Mouse (Mus musculus) hindbrain, postnatal 0 days (tissue): ENCODE measurements around the gene Pde7b. TPM values are rescaled to one million over a fixed set of nuclear protein-coding genes. Genes with fewer than 3 reads are reported as not detected.

Source experiments
- ATAC-seq: fragments of 200-750 bp; cut with Nextera tagmentation; 2 replicates; pipeline ENCODE4 v1.8.0; 2017; ENCODE audit warnings: mild to moderate bottlenecking, moderate TSS enrichment, moderate library complexity
- DNase-seq: peaks from one replicate; pipeline ENCODE4 v3.0.0-alpha.2; 2015; ENCODE audit warnings: low spot score
- H3K27ac ChIP-seq: fragments of 300-500 bp; sonication (generic); 2 replicates; pipeline ENCODE4 v1.5.1; 2014; ENCODE audit warnings: mild to moderate bottlenecking
- H3K27me3 ChIP-seq: fragments of 300-500 bp; sonication (generic); 2 replicates; pipeline ENCODE4 v1.6.1; 2014; ENCODE audit warnings: low read length, mixed read lengths; ENCODE audit not compliant: insufficient read depth
- H3K36me3 ChIP-seq: fragments of 300-500 bp; sonication (generic); 2 replicates; pipeline ENCODE4 v1.6.1; 2014; ENCODE audit warnings: low read length, mixed read lengths; ENCODE audit not compliant: insufficient read depth
- H3K4me1 ChIP-seq: fragments of 300-500 bp; sonication (generic); 2 replicates; pipeline ENCODE4 v1.6.1; 2014; ENCODE audit warnings: antibody characterized with exemption, low read length, mixed read lengths; ENCODE audit not compliant: insufficient read depth
- H3K4me2 ChIP-seq: fragments of 300-500 bp; sonication (generic); 2 replicates; pipeline ENCODE4 v1.6.1; 2014; ENCODE audit warnings: low read depth, mild to moderate bottlenecking, low read length, moderate library complexity, mixed read lengths
- H3K4me3 ChIP-seq: fragments of 300-500 bp; sonication (generic); 2 replicates; pipeline ENCODE4 v1.5.1; 2014; ENCODE audit warnings: low read length
- H3K9ac ChIP-seq: fragments of 300-500 bp; sonication (generic); replicated peaks from 2 replicates; pipeline ENCODE4 v1.6.1; 2014; ENCODE audit warnings: mild to moderate bottlenecking, low read length, moderate library complexity, mixed read lengths
- H3K9me3 ChIP-seq: fragments of 300-500 bp; sonication (generic); 2 replicates; pipeline ENCODE4 v1.6.1; 2016; ENCODE audit warnings: low read length, mixed read lengths
- CTCF ChIP-seq: IDR thresholded peaks from 2 replicates; pipeline ENCODE4 v1.5.1; 2016; ENCODE audit warnings: antibody characterized with exemption, control low read depth, low read depth
- WGBS: fragments of 180-500 bp; shearing (Covaris S2); extraction: QIAGEN DNeasy Blood & Tissue Kit; methylation state at CpG from one replicate; pipeline ENCODE4 v1.1.7; 2014; 5-methylcytosine and 5-hydroxymethylcytosine counted together
- polyA plus RNA-seq: library from polyadenylated mRNA; unstranded; fragments of >200 nt; fragmentation: Nextera tagmentation; extraction: Ambion mirVana; gene quantifications from 2 replicates; pipeline ENCODE4 v1.2.1, GENCODE M21; 2015
- total RNA-seq: library from RNA; depleted of rRNA; stranded (reverse); fragments of >200 nt; gene quantifications from 2 replicates; pipeline ENCODE4 v1.2.3, GENCODE M21; 2014

The Pde7b gene
- total and polyA plus RNA-seq, 2 experiments from 2014 or later, result 2.3 to 7.9 TPM

GRCm38 (mm10) chr10:20462596-20462995 is 262.3 kb downstream of the Pde7b start:
- Histone ChIP-seq H3K4me2 (no peak overlapping the region), H3K4me1 (no peaks in the 10 kb centered on the region), H3K9me3 (no peaks in the 10 kb centered on the region), H3K27ac (no peak overlapping the region), H3K4me3 (no peak overlapping the region), H3K9ac (no peak overlapping the region), H3K36me3 (no peaks in the 10 kb centered on the region), H3K27me3 (no peaks in the 10 kb centered on the region)
- no peak for ATAC-seq
- no peak for DNase-seq
- no peak for TF ChIP-seq CTCF
- 89% methylated on average over 4 of the region's 4 CpGs for WGBS

DNA sequence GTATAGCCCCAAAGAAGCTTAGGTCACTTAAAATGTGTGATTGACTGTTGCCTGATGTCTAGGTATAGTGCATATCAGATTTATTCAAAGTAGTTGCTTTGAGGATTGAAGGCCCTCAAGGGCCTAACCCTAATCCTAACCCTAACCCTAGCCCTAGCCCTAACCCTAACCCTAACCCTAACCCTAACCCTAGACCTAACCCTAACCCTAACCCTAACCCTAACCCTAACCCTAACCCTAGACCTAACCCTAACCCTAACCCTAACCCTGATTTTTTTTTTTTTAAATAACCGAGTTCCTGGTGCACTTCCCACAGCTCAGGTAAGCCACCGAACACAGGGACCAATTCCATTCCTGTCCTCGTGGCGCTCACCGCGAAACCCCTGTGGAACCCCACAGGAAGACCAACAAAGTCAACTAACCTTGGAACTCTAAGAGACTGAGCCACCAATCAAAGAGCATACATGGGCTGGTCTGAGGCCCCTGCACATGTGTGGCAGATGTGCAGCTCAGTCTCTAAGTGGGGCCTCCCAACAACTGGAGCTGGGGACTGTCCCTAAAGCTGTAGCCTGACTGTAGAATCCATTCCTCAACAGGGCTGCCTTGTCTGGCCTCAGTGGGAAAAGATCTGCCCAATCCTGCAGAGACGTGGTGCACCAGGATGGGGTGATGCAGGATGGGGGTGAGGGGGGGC is 265.1 kb downstream of the Pde7b start:
- ATAC-seq (no peak), DNase-seq (no peak)
- Histone ChIP-seq H3K36me3 (no peaks in the 10 kb centered on the region), H3K4me3 (no peak overlapping the region), H3K9me3 (no peaks in the 10 kb centered on the region), H3K4me1 (no peaks in the 10 kb centered on the region), H3K9ac (no peak overlapping the region), H3K27ac (no peak overlapping the region), H3K27me3 (no peaks in the 10 kb centered on the region), H3K4me2 (no peak overlapping the region)
- WGBS, result 93% methylated on average over 7 of the region's 7 CpGs
- no peak for TF ChIP-seq CTCF

DNA sequence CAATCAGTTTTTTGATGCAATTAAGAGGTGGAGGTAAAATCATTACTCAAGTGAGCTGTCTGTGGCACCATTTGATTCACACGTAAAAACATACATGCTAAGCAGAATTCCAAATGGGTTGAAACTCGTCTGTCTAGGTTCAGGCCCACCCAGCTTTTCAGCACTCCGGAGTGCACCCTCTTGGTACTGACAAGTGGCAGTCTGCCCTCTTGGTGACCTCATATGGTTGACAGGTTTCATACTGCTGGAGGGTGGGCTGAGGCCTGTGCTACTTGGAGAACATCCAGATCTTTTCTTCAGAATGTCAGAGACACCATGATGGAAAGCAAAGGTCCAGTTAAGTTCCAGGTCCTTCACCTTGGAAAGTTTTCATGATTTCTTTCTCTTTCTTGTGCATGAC is 265.7 kb downstream of the Pde7b start:
- H3K9ac ChIP-seq, result no peak overlapping the region
- no peak overlapping the region for H3K27ac ChIP-seq
- no peak overlapping the region for H3K4me2 ChIP-seq
- H3K4me1 ChIP-seq, result no peaks in the 10 kb centered on the region
- WGBS, result 87% methylated on average over 3 of the region's 3 CpGs
- H3K4me3 ChIP-seq, result no peak overlapping the region
- H3K9me3 ChIP-seq, result no peaks in the 10 kb centered on the region
- DNase-seq (no peak), ATAC-seq (no peak)
- no peaks in the 10 kb centered on the region for H3K27me3 ChIP-seq
- no peak for TF ChIP-seq CTCF
- no peaks in the 10 kb centered on the region for H3K36me3 ChIP-seq

DNA sequence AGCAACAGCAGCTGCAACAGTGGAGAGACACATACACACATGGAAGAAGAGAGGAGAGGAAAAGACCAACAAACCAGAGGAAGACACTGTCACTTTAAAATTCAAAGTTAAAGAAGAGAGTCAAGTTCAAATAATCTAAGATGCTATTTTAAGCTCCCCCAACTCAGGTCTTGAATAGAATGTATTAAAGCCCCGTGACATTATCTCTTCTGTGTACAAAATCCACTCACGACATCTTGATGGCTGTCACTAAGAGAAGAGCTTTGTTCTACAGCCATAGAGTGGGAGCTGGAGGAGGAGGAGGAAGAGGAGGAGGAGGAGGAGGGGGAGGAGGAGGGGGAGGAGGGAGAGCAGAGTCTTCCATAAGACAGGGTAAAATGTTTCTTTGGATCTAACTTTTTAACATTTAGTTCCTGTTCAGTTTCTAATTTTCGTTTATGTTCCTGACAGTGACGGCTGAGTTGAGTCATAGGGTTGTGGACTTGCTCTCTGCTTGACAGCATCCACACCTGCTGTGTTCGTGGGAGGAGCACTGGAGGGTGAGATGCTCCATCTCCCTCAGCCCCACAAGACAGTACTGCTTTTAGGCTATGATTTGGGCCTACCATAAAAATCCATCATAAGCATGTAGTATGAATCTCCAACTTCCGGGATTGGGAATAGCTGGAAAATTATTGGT is 270.4 kb downstream of the Pde7b start:
- Histone ChIP-seq H3K36me3 (no peaks in the 10 kb centered on the region), H3K4me3 (no peak overlapping the region), H3K4me2 (no peak overlapping the region), H3K4me1 (no peaks in the 10 kb centered on the region), H3K27ac (no peak overlapping the region), H3K9ac (no peak overlapping the region), H3K9me3 (no peaks in the 10 kb centered on the region), H3K27me3 (no peaks in the 10 kb centered on the region)
- ATAC-seq, result no peak
- DNase-seq, result no peak
- 70% methylated on average over 6 of the region's 6 CpGs for WGBS
- TF ChIP-seq CTCF, result no peak

DNA sequence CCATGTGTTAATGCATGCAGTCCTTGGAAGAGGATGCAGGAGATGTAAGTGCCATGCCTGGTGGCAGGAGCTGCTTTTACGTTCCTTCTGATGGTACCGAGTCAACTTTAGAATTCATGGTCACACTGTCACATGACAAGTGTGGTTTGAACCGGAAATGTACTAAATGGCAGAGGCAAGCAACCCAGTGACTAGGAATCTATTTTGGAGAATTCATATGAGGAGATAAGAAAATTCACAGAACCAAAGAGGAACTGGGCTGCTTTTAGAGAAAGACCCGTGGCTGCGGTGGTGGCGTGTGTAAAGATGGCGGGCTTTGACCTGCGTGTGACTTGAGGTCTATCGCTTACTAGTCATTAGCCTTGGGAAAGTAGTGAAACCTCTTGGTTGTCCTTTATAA is 287.4 kb downstream of the Pde7b start:
- no peak overlapping the region for H3K4me2 ChIP-seq

DNA sequence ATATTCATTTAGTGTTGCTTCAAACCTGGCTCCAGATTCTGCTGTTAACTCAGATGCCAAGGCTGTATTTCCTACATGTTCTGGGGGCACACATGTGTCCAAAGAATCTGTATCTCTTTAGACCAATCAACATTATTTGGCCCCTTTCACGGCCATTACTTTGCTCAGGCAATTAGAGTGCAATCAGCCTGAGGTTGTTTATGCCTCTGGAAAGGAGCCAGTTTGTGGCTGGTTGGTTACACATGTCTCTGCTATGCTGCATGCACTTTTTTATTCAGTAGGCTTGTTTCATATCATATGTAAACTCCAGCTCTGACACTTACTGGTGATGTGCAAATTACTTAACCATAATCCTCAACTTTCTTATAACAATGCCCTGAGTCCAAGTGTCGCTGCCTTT is 287.9 kb downstream of the Pde7b start:
- whole genome bisulfite sequencing, result 70% methylated on average over 2 of the region's 2 CpGs
- no peaks in the 10 kb centered on the region for H3K27me3 ChIP-seq
- ATAC-seq, result no peak

More for the DNA sequence above, 287.4 kb downstream of the Pde7b start:
- Histone ChIP-seq H3K36me3 (no peaks in the 10 kb centered on the region), H3K27me3 (no peaks in the 10 kb centered on the region), H3K4me1 (no peaks in the 10 kb centered on the region), H3K27ac (no peak overlapping the region), H3K9ac (no peak overlapping the region), H3K9me3 (no peaks in the 10 kb centered on the region), H3K4me3 (no peak overlapping the region)
- TF ChIP-seq CTCF, result no peak
- DNase-seq (no peak), ATAC-seq (no peak)
- WGBS, result 95% methylated on average over 9 of the region's 9 CpGs

GRCm38 (mm10) chr10:20435913-20436312 is 289.0 kb downstream of the Pde7b start:
- H3K9ac ChIP-seq, result no peak overlapping the region
- no peak overlapping the region for H3K4me3 ChIP-seq
- no peaks in the 10 kb centered on the region for H3K4me1 ChIP-seq
- WGBS, result 91% methylated on average over 7 of the region's 7 CpGs
- H3K27me3 ChIP-seq, result no peaks in the 10 kb centered on the region
- H3K36me3 ChIP-seq, result no peaks in the 10 kb centered on the region
- DNase-seq, result no peak
- no peaks in the 10 kb centered on the region for H3K9me3 ChIP-seq
- ATAC-seq, result no peak
- H3K4me2 ChIP-seq, result no peak overlapping the region
- no peak for TF ChIP-seq CTCF
- no peak overlapping the region for H3K27ac ChIP-seq

More for the DNA sequence above, 287.9 kb downstream of the Pde7b start:
- H3K9me3 ChIP-seq, result no peaks in the 10 kb centered on the region
- no peak for DNase-seq
- no peaks in the 10 kb centered on the region for H3K4me1 ChIP-seq
- no peak overlapping the region for H3K4me3 ChIP-seq
- H3K27ac ChIP-seq, result no peak overlapping the region
- H3K4me2 ChIP-seq, result no peak overlapping the region
- no peak overlapping the region for H3K9ac ChIP-seq
- H3K36me3 ChIP-seq, result no peaks in the 10 kb centered on the region
- no peak for TF ChIP-seq CTCF
